Mouse (Mus musculus): ENCODE results near the gene Fjx1.

Gene Fjx1

GRCm38 (mm10) chr2:102416149-102416743 lies 36.1 kb downstream of the Fjx1 start:
- DNase-seq: no peak

GRCm38 (mm10) chr2:102412738-102413137 lies 39.6 kb downstream of the Fjx1 start:
- no peak for DNase-seq

- no peak for DNase-seq
Observed at GRCm38 (mm10) chr2:102410615-102411014, 41.7 kb downstream of the Fjx1 start.

- no peak for DNase-seq
Observed at GRCm38 (mm10) chr2:102409741-102410140, 42.6 kb downstream of the Fjx1 start.

- DNase-seq: peak in 1 of 2 experiments; percentile 47
Observed at GRCm38 (mm10) chr2:102407363-102408184, 44.7 kb downstream of the Fjx1 start, which contains the start of gene Trim44. Trim44 (minus strand) TSS chr2:102407828.

GRCm38 (mm10) chr2:102406324-102407304 lies 45.7 kb downstream of the Fjx1 start:
- peak; percentile 32 to 68 for DNase-seq

- DNase-seq: no peak
Observed at GRCm38 (mm10) chr2:102403982-102404381, 48.3 kb downstream of the Fjx1 start.

- DNase-seq: no peak
Observed at GRCm38 (mm10) chr2:102403306-102403705, 49.0 kb downstream of the Fjx1 start.

GRCm38 (mm10) chr2:102401352-102401692 lies 51.0 kb downstream of the Fjx1 start:
- DNase-seq: no peak

GRCm38 (mm10) chr2:102400605-102401351 lies 51.5 kb downstream of the Fjx1 start:
- peak; percentile 89 for DNase-seq

GRCm38 (mm10) chr2:102399864-102400604 lies 52.3 kb downstream of the Fjx1 start:
- no peak for DNase-seq

Data from kidney, adult 8-10 months (tissue).